ENCODE assay signal across 21 mouse cellular contexts in genomic region chr2:20978726-20979125, GRCm38 (mm10). TPM values are rescaled to one million over a fixed set of nuclear protein-coding genes. Genes with fewer than 3 reads are reported as not detected.
DNase-seq lines count a peak whose midpoint lies in the region.
"Had no signal": no experiment of that assay in that cellular context is flagged by ENCODE, and none has a peak within 500 bp of the region (broad histone marks: within the 10 kb centered on the region; RNA-seq: fewer than 3 reads in every experiment).

No protein-coding gene starts in this region.

- H3K27ac ChIP-seq in heart, embryonic 10.5 days = no peak overlapping the region

- no peaks in the 10 kb centered on the region for H3K9me3 ChIP-seq in heart, embryonic 10.5 days
- H3K9me3 ChIP-seq: G1E had no signal

- no peaks in the 10 kb centered on the region for H3K4me1 ChIP-seq in heart, embryonic 10.5 days

- H3K4me3 ChIP-seq in heart, embryonic 10.5 days = no peak overlapping the region

- H3K36me3 ChIP-seq in heart, embryonic 10.5 days = no peaks in the 10 kb centered on the region
- H3K36me3 ChIP-seq: G1E had no signal

- WGBS in heart, embryonic 10.5 days = 58% methylated on average over 8 of the region's 8 CpGs

- DNase-seq in heart, embryonic 10.5 days (ENCODE audit: low spot score) = peak; percentile 55
- DNase-seq in heart, adult 18-20 months = no peak
- DNase-seq in ES-CJ7 (ENCODE audit: low read depth, low spot score) = peak; percentile 60
- peak; percentile 52 for DNase-seq in R1 (ENCODE audit: low read depth, low spot score)
- no peak for DNase-seq in natural killer cell, adult 2 months (ENCODE audit: low spot score in 2 of 2)
- DNase-seq in adrenal gland, postnatal 36 days = no peak
- DNase-seq: adrenal gland, adult 2 months; adrenal gland, adult 8-10 months; adrenal gland, postnatal 10 days; adrenal gland, postnatal 14 days; adrenal gland, postnatal 25 days; B cell, adult 2 months; cerebellum, adult 11 months; cerebellum, adult 11-12 months; cerebellum, adult 18-20 months; cerebellum, adult 2 months; cerebellum, adult 8-10 months; cerebellum, adult 9-10 months had no signal

- H3K27me3 ChIP-seq in heart, embryonic 10.5 days (ENCODE audit: insufficient read depth, poor library complexity, severe bottlenecking) = no peaks in the 10 kb centered on the region
- H3K27me3 ChIP-seq: CH12.LX, Patski had no signal

RNA-seq across cellular contexts. Expression of gene Arhgap21, which starts 10.0 kb away (rescaled TPM):
- polyA plus RNA-seq in heart, embryonic 10.5 days (2016; fragmentation: Nextera tagmentation; extraction: Ambion mirVana) = 15.2 and 18.7 TPM in 2 replicates
- total RNA-seq in heart, adult 18-20 months (2021) = 10 to 100 TPM; 61.8 to 72.0 TPM
- 10 to 100 TPM; 77.6 to 88.4 TPM for total RNA-seq in adrenal gland, postnatal 36 days (2021)

Comparison
In these comparisons a context has a peak if more than half of its experiments do, and no peak if none do; other contexts are left out.
1. DNase-seq: peak in heart, embryonic 10.5 days (single experiment), ES-CJ7 (single experiment) and R1 (single experiment); none in heart, adult 18-20 months (0 of 2), natural killer cell, adult 2 months (0 of 2) and adrenal gland, postnatal 36 days (0 of 2).